Comparison of ENCODE assay signal across 8 mouse cellular contexts in genomic region chr10:130313531-130313930, GRCm38 (mm10). TPM values are rescaled to one million over a fixed set of nuclear protein-coding genes. Genes with fewer than 3 reads are reported as not detected.
A peak's percentile ranks its signal among the peaks of the same experiment; 100 is the strongest.
DNase-seq lines count a peak whose midpoint lies in the region; ATAC-seq and TF ChIP-seq lines count a peak whose summit lies in the region.
"Had no signal": no experiment of that assay in that cellular context is flagged by ENCODE, and none has a peak within 500 bp of the region (broad histone marks: within the 10 kb centered on the region; RNA-seq: fewer than 3 reads in every experiment).

No protein-coding gene starts in this region.

- no peaks in the 10 kb centered on the region for H3K36me3 ChIP-seq in midbrain, embryonic 14.5 days (ENCODE audit: control insufficient read depth, insufficient read depth, low read length)
- H3K36me3 ChIP-seq in midbrain, postnatal 0 days (ENCODE audit: insufficient read depth, low read length) = no peaks in the 10 kb centered on the region
- no peaks in the 10 kb centered on the region for H3K36me3 ChIP-seq in liver, embryonic 13.5 days
- H3K36me3 ChIP-seq: limb, embryonic 12.5 days had no signal

- 81% methylated on average over 1 of the region's 1 CpGs for WGBS in midbrain, embryonic 14.5 days
- WGBS in midbrain, postnatal 0 days = 71% methylated on average over 1 of the region's 1 CpGs
- 23% methylated on average over 1 of the region's 1 CpGs for WGBS in liver, embryonic 13.5 days (ENCODE audit: insufficient replicate concordance)

- no peak overlapping the region for H3K9ac ChIP-seq in midbrain, embryonic 14.5 days (replicated peaks; ENCODE audit: low read length)
- H3K9ac ChIP-seq in midbrain, postnatal 0 days (replicated peaks; ENCODE audit: low read length, poor library complexity, severe bottlenecking) = no peak overlapping the region
- H3K9ac ChIP-seq in liver, embryonic 13.5 days = no peak overlapping the region
- H3K9ac ChIP-seq: limb, embryonic 12.5 days had no signal

- H3K4me3 ChIP-seq in midbrain, embryonic 14.5 days (replicated peaks; ENCODE audit: low read depth, low read length) = no peak overlapping the region
- H3K4me3 ChIP-seq in midbrain, postnatal 0 days (ENCODE audit: low read depth, low read length) = no peak overlapping the region
- no peak overlapping the region for H3K4me3 ChIP-seq in liver, embryonic 13.5 days (replicated peaks)
- H3K4me3 ChIP-seq: limb, embryonic 12.5 days had no signal

- H3K27me3 ChIP-seq in midbrain, embryonic 14.5 days (ENCODE audit: control insufficient read depth, insufficient read depth, low read length) = no peaks in the 10 kb centered on the region
- no peaks in the 10 kb centered on the region for H3K27me3 ChIP-seq in midbrain, postnatal 0 days (ENCODE audit: insufficient read depth, low read length)
- no peaks in the 10 kb centered on the region for H3K27me3 ChIP-seq in liver, embryonic 13.5 days
- H3K27me3 ChIP-seq: limb, embryonic 12.5 days had no signal

- TF ChIP-seq CTCF in midbrain, postnatal 0 days (IDR thresholded peaks at IDR 0.05) = no peak

- ATAC-seq in midbrain, embryonic 14.5 days (ENCODE audit: low FRiP score, low TSS enrichment) = no peak
- no peak for ATAC-seq in midbrain, postnatal 0 days (ENCODE audit: low FRiP score)
- ATAC-seq in activated CD4-positive, CD25-positive, alpha-beta regulatory T cell, adult 4 months = peak; percentile 83
- peak; percentile 57; the same call in 1 of the 2 replicates for ATAC-seq in liver, embryonic 13.5 days (ENCODE audit: low read depth)

- intact Hi-C loops in heart, postnatal 36 days (cut with DNase I) = no loop called here

- H3K4me2 ChIP-seq in midbrain, embryonic 14.5 days (ENCODE audit: low read length) = no peak overlapping the region
- no peak overlapping the region for H3K4me2 ChIP-seq in midbrain, postnatal 0 days (ENCODE audit: low read depth, low read length, poor library complexity, severe bottlenecking)
- no peak overlapping the region for H3K4me2 ChIP-seq in liver, embryonic 13.5 days
- H3K4me2 ChIP-seq: limb, embryonic 12.5 days had no signal

- no peaks in the 10 kb centered on the region for H3K4me1 ChIP-seq in midbrain, embryonic 14.5 days (ENCODE audit: control insufficient read depth, insufficient read depth, low read length)
- H3K4me1 ChIP-seq in midbrain, postnatal 0 days (ENCODE audit: insufficient read depth, low read length) = no peaks in the 10 kb centered on the region
- H3K4me1 ChIP-seq in liver, embryonic 13.5 days (replicated peaks) = no peaks in the 10 kb centered on the region
- H3K4me1 ChIP-seq: limb, embryonic 12.5 days had no signal

- no peaks in the 10 kb centered on the region for H3K9me3 ChIP-seq in midbrain, embryonic 14.5 days (ENCODE audit: control insufficient read depth, low read length)
- H3K9me3 ChIP-seq in midbrain, postnatal 0 days (ENCODE audit: low read length) = no peaks in the 10 kb centered on the region
- no peaks in the 10 kb centered on the region for H3K9me3 ChIP-seq in liver, embryonic 13.5 days (replicated peaks)
- H3K9me3 ChIP-seq: limb, embryonic 12.5 days had no signal

- no peak overlapping the region for H3K27ac ChIP-seq in midbrain, embryonic 14.5 days (replicated peaks; ENCODE audit: low read depth, low read length)
- H3K27ac ChIP-seq in midbrain, postnatal 0 days (ENCODE audit: low read depth, low read length) = no peak overlapping the region
- no peak overlapping the region for H3K27ac ChIP-seq in liver, embryonic 13.5 days
- H3K27ac ChIP-seq: limb, embryonic 12.5 days had no signal

- DNase-seq in midbrain, embryonic 14.5 days = peak; percentile 11
- no peak for DNase-seq in midbrain, postnatal 0 days (ENCODE audit: low spot score)
- no peak for DNase-seq in liver, embryonic 13.5 days
- DNase-seq in thymus, postnatal 36 days = peak; percentile 55 to 59
- DNase-seq in urinary bladder, postnatal 14 days (ENCODE audit: low spot score) = no peak
- DNase-seq in heart, postnatal 36 days = no peak

RNA-seq across cellular contexts. Expression of gene Tespa1, which starts 9.1 kb away (rescaled TPM):
- polyA plus RNA-seq in midbrain, embryonic 14.5 days (2014; fragmentation: Nextera tagmentation; extraction: Ambion mirVana) = 0.17 TPM in 1 of 2 replicates, not detected in the other
- total RNA-seq in midbrain, postnatal 0 days (2014; rRNA removed) = not detected in 2 replicates
- not detected in 2 replicates for polyA plus RNA-seq in midbrain, postnatal 0 days (2015; fragmentation: Nextera tagmentation; extraction: Ambion mirVana)
- polyA plus RNA-seq in activated CD4-positive, CD25-positive, alpha-beta regulatory T cell, adult 4 months (2017; shearing (Covaris generic)) = 100 to 1,000 TPM; 277 to 337 TPM
- 2.1 and 2.3 TPM in 2 replicates for polyA plus RNA-seq in liver, embryonic 13.5 days (2015; fragmentation: Nextera tagmentation; extraction: Ambion mirVana)
- total RNA-seq in heart, postnatal 36 days (2021) = under 1 TPM; 0.28 to 0.33 TPM

RNA-seq across cellular contexts. Expression of gene Neurod4, which starts 33.5 kb away (rescaled TPM):
- 2.6 and 6.9 TPM in 2 replicates for polyA plus RNA-seq in midbrain, embryonic 14.5 days (2014; fragmentation: Nextera tagmentation; extraction: Ambion mirVana)
- total RNA-seq in midbrain, postnatal 0 days (2014; rRNA removed) = 0.47 and 0.77 TPM in 2 replicates
- polyA plus RNA-seq in midbrain, postnatal 0 days (2015; fragmentation: Nextera tagmentation; extraction: Ambion mirVana) = 0.12 and 0.52 TPM in 2 replicates
- under 1 TPM in 1 of 2 experiments, not detected in 1; 0.14 TPM for polyA plus RNA-seq in activated CD4-positive, CD25-positive, alpha-beta regulatory T cell, adult 4 months (2017; shearing (Covaris generic))
- polyA plus RNA-seq in liver, embryonic 13.5 days (2015; fragmentation: Nextera tagmentation; extraction: Ambion mirVana) = not detected in 2 replicates
- total RNA-seq in heart, postnatal 36 days (2021) = not detected

Comparison
In these comparisons a context has a peak if more than half of its experiments do, and no peak if none do; other contexts are left out.
1. DNase-seq: peak in midbrain, embryonic 14.5 days (single experiment) and thymus, postnatal 36 days (2 of 2); none in midbrain, postnatal 0 days (single experiment), liver, embryonic 13.5 days (single experiment), urinary bladder, postnatal 14 days (single experiment) and heart, postnatal 36 days (0 of 2).
2. ATAC-seq: peak in activated CD4-positive, CD25-positive, alpha-beta regulatory T cell, adult 4 months (single experiment) and liver, embryonic 13.5 days (single experiment); none in midbrain, embryonic 14.5 days (single experiment) and midbrain, postnatal 0 days (single experiment).
3. RNA of gene Tespa1, which starts 9.1 kb away (polyA plus RNA-seq): 277 to 337 TPM in activated CD4-positive, CD25-positive, alpha-beta regulatory T cell, adult 4 months; 2.1 to 2.3 TPM in liver, embryonic 13.5 days, 0.17 TPM in midbrain, embryonic 14.5 days and not detected in midbrain, postnatal 0 days; every median in the first group is over 10 times any median in the second.